Mouse (Mus musculus) liver, adult (tissue): ENCODE measurements at regions not wholly inside any gene's neighbourhood (a gene's known extent, or its start where the extent isn't known, plus 50 kb on each side); places are given as distances from the start of the nearest gene placed in this dataset.

ENCODE experiments used
- GATA4 ChIP-seq: IDR thresholded peaks from 2 replicates; pipeline ENCODE4 v1.6.1; 2014; ENCODE audit warnings: mild to moderate bottlenecking, low read length; ENCODE audit not compliant: insufficient replicate concordance

- TF ChIP-seq GATA4 = no peak
These were observed 63.5 kb upstream of the Nap1l1 start for GRCm38 (mm10) chr10:111409497-111409896.

GRCm38 (mm10) chr10:111410121-111410520 lies 62.9 kb upstream of the Nap1l1 start:
- no peak for TF ChIP-seq GATA4

GRCm38 (mm10) chr10:111411533-111411932 lies 61.5 kb upstream of the Nap1l1 start:
- TF ChIP-seq GATA4 = no peak

GRCm38 (mm10) chr10:111416611-111417130 lies 56.4 kb upstream of the Nap1l1 start:
- TF ChIP-seq GATA4 = no peak

GRCm38 (mm10) chr10:111419375-111420194 lies 53.4 kb upstream of the Nap1l1 start:
- TF ChIP-seq GATA4 = no peak

GRCm38 (mm10) chr10:111420195-111420838 lies 52.7 kb upstream of the Nap1l1 start:
- TF ChIP-seq GATA4 = no peak

GRCm38 (mm10) chr10:111422057-111422456 lies 51.0 kb upstream of the Nap1l1 start:
- TF ChIP-seq GATA4 = no peak

- no peak for TF ChIP-seq GATA4
These were observed 50.4 kb upstream of the Nap1l1 start for GRCm38 (mm10) chr10:111422649-111423048.
